Mouse (Mus musculus): ENCODE data around the gene Zfp94.

DNA sequence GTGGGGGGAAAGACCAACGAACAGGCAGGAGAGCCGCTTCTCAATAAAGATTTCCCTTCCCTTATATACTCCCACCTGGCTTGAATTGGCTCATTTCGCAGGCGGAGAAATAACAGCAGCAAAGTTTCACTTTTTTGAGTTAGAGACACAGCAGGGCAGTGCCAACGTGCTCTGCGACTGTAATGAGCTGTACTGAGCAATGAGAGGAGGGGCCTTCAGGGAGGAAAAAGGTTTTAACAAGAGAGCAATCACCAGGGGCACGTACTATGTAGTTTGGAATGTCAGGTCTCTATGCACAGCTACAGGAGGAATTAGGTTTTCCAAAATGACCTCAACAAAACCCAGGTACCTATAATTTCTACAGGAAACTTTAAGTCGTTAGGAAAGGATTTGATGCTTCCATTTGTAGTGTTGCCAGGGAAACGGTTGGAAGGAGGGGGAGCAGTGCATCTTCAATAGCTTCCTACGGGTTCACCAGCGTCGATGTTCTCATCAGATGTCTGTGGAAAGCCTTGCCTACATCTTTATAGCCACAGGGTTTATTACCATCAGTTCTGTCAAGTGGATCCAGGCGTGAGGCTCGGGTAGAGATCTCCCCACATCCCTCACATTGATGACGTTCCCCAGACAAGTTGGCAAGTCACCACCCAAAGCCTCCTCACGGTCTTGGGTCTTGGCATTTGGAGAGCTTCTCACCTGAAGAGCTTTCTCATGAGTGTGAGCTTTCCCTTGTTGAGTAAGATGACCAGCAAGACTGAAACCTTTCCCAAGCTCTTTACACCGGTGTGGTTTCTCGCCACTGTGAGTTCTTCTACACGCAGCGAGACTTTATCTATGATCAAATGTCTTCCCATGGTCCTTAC lies 10.0 kb upstream of the Zfp94 start:
- TF ChIP-seq MAFK (IDR thresholded peaks at IDR 0.05; ENCODE audit: insufficient read depth, low read depth, low read length) = no peak
- no peak for TF ChIP-seq HCFC1 (IDR thresholded peaks at IDR 0.05; ENCODE audit: borderline replicate concordance, insufficient read depth, low read length)
- TF ChIP-seq ZNF384 (IDR thresholded peaks at IDR 0.05; ENCODE audit: low read depth, low read length) = no peak
- TF ChIP-seq ZC3H11A (IDR thresholded peaks at IDR 0.05; ENCODE audit: borderline replicate concordance, low read depth, low read length) = no peak

All from ES-E14 (cell line).